ENCODE assay signal across 20 mouse cellular contexts in the genomic region with DNA sequence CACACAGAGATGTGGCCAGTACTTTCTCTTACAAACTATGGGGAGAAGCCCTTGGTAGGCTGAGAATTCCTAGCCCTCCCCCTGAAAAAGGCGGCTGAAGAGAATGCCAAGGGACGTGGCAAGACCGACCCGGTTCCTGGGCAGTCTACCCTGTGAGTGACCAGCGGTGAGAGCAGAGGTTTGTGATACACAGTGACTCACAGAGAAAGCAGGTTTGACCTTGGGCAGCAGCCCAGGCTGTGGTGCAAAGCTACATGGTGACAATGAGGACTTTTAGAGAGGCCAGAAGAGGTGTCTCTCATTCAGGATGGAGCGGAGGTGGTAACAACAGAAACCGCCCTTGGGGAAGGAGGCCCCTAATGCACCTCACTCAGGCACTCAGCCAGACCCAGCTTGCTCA. TPM values are rescaled to one million over a fixed set of nuclear protein-coding genes. Genes with fewer than 3 reads are reported as not detected.
DNase-seq lines count a peak whose midpoint lies in the region; ATAC-seq lines count a peak whose summit lies in the region.
"Had no signal": no experiment of that assay in that cellular context is flagged by ENCODE, and none has a peak within 500 bp of the region (broad histone marks: within the 10 kb centered on the region; RNA-seq: fewer than 3 reads in every experiment).

No protein-coding gene starts in this region.

- H3K4me2 ChIP-seq in heart, embryonic 12.5 days, result no peak overlapping the region
- no peak overlapping the region for H3K4me2 ChIP-seq in heart, embryonic 13.5 days
- H3K4me2 ChIP-seq: hindbrain, embryonic 14.5 days; limb, embryonic 15.5 days had no signal

- no peak for DNase-seq in heart, adult 9 months (ENCODE audit: low spot score in 2 of 2)
- peak; percentile 87 for DNase-seq in adrenal gland, adult 2 months
- DNase-seq in MN1 (ENCODE audit: low spot score), result no peak
- DNase-seq in left cerebral cortex, adult 8-10 months (ENCODE audit: low spot score in 2 of 2), result no peak
- DNase-seq: cerebellum, postnatal 10 days; gastrocnemius, postnatal 36 days; kidney, postnatal 25 days; lung, adult 2 months; midbrain, embryonic 14.5 days; right cerebral cortex, postnatal 25 days; thymus, adult 2 months had no signal

- H3K27ac ChIP-seq in heart, embryonic 12.5 days (ENCODE audit: poor library complexity, severe bottlenecking), result peak overlapping the region; percentile 49; the same call in 1 of the 2 replicates
- H3K27ac ChIP-seq in heart, embryonic 13.5 days (replicated peaks), result peak overlapping the region; percentile 96
- H3K27ac ChIP-seq: hindbrain, embryonic 14.5 days; limb, embryonic 15.5 days; macrophage had no signal

- H3K36me3 ChIP-seq in heart, embryonic 12.5 days, result peaks cover 27% of the 10 kb centered on the region
- H3K36me3 ChIP-seq in heart, embryonic 13.5 days, result peaks cover 28% of the 10 kb centered on the region
- H3K36me3 ChIP-seq: limb, embryonic 15.5 days had no signal

- H3K4me1 ChIP-seq in heart, embryonic 12.5 days (replicated peaks), result peaks cover 55% of the 10 kb centered on the region
- H3K4me1 ChIP-seq in heart, embryonic 13.5 days, result peaks cover 75% of the 10 kb centered on the region

- ATAC-seq in heart, embryonic 12.5 days (ENCODE audit: insufficient number of reproducible peaks, low FRiP score), result 0 out of 2 replicates have a peak, but pooled peaks have one; percentile 28
- ATAC-seq in heart, embryonic 13.5 days (ENCODE audit: extremely low read depth, insufficient number of reproducible peaks, low FRiP score, low TSS enrichment), result peak; percentile 34; the same call in 1 of the 2 replicates
- no peak for ATAC-seq in erythroblast, adult 5-6 weeks (replicated peaks; ENCODE audit: low FRiP score, poor library complexity, severe bottlenecking)
- ATAC-seq: intestine, postnatal 0 days; Patski had no signal

- H3K4me3 ChIP-seq in heart, embryonic 12.5 days, result no peak overlapping the region
- no peak overlapping the region for H3K4me3 ChIP-seq in heart, embryonic 13.5 days
- H3K4me3 ChIP-seq: limb, embryonic 15.5 days had no signal

- H3K9ac ChIP-seq in heart, embryonic 12.5 days, result no peak overlapping the region
- H3K9ac ChIP-seq in heart, embryonic 13.5 days, result no peak overlapping the region
- H3K9ac ChIP-seq: hindbrain, embryonic 14.5 days; limb, embryonic 15.5 days had no signal

- no peaks in the 10 kb centered on the region for H3K27me3 ChIP-seq in heart, embryonic 12.5 days (replicated peaks)
- no peaks in the 10 kb centered on the region for H3K27me3 ChIP-seq in heart, embryonic 13.5 days (replicated peaks)
- H3K27me3 ChIP-seq: CH12.LX; limb, embryonic 15.5 days; Patski had no signal

- WGBS in heart, embryonic 12.5 days, result 76% methylated on average over 7 of the region's 7 CpGs
- 60% methylated on average over 7 of the region's 7 CpGs for WGBS in heart, embryonic 13.5 days

- no peaks in the 10 kb centered on the region for H3K9me3 ChIP-seq in heart, embryonic 12.5 days (replicated peaks)
- no peaks in the 10 kb centered on the region for H3K9me3 ChIP-seq in heart, embryonic 13.5 days
- H3K9me3 ChIP-seq: limb, embryonic 15.5 days had no signal

RNA-seq across cellular contexts. Expression of gene Fam189a2, which starts 59.4 kb away (rescaled TPM):
- polyA plus RNA-seq in heart, embryonic 12.5 days (2016; fragmentation: Nextera tagmentation; extraction: Ambion mirVana), result 4.6 and 4.8 TPM in 2 replicates
- 10 to 100 TPM in 1 of 2 experiments, 1 to 10 TPM in 1; 6.5 to 13.3 TPM for total RNA-seq in adrenal gland, adult 2 months (2021)
- 5.4 and 7.0 TPM in 2 replicates for polyA plus RNA-seq in adrenal gland, adult 2 months (2012; rRNA removed)
- polyA plus RNA-seq in heart, embryonic 13.5 days (2015; fragmentation: Nextera tagmentation; extraction: Ambion mirVana), result 4.1 and 5.4 TPM in 2 replicates
- 10 to 100 TPM in 1 of 4 experiments, 1 to 10 TPM in 3; 9.2 to 12.1 (median 9.6) TPM for total RNA-seq in left cerebral cortex, adult 8-10 months (2022)
- total RNA-seq in erythroblast, adult 5-6 weeks (2015; ENCODE audit: low replicate concordance), result not detected in 2 replicates
- total RNA-seq in erythroblast, adult 5-6 weeks (2017; ENCODE audit: low replicate concordance), result not detected in 2 replicates
- total RNA-seq: CH12.LX had no signal
- polyA plus RNA-seq: macrophage had no signal

Comparison
In these comparisons a context has a peak if more than half of its experiments do, and no peak if none do; other contexts are left out.
1. RNA of gene Fam189a2, which starts 59.4 kb away (total RNA-seq): 6.5 to 13.3 TPM in adrenal gland, adult 2 months and 9.2 to 12.1 TPM in left cerebral cortex, adult 8-10 months; not detected in erythroblast, adult 5-6 weeks; every median in the first group is over 4 times any median in the second.